Mouse (Mus musculus): ENCODE measurements around the gene Pcdh7. TPM values are rescaled to one million over a fixed set of nuclear protein-coding genes. Genes with fewer than 3 reads are reported as not detected.

Gene Pcdh7
- total and polyA plus RNA-seq, 2 experiments from 2014 or later: 22.4 to 169 TPM

- Histone ChIP-seq H3K9me3 (replicated peaks; ENCODE audit: control insufficient read depth, low read length) (no peaks in the 10 kb centered on the region), H3K9ac (replicated peaks; ENCODE audit: low read depth, low read length) (no peak overlapping the region), H3K27me3 (ENCODE audit: control insufficient read depth, insufficient read depth, low read length) (no peaks in the 10 kb centered on the region), H3K4me1 (ENCODE audit: control insufficient read depth, insufficient read depth) (no peaks in the 10 kb centered on the region), H3K36me3 (replicated peaks; ENCODE audit: control insufficient read depth, insufficient read depth, low read length) (no peaks in the 10 kb centered on the region; the same call in 1 of the 2 replicates), H3K4me3 (ENCODE audit: low read depth, low read length) (no peak overlapping the region), H3K4me2 (ENCODE audit: low read depth, low read length) (no peak overlapping the region), H3K27ac (ENCODE audit: low read depth) (no peak overlapping the region)
- 76% methylated on average over 3 of the region's 3 CpGs for WGBS
- ATAC-seq (ENCODE audit: insufficient read depth, low read depth): no peak
- TF ChIP-seq CTCF (IDR thresholded peaks at IDR 0.05; ENCODE audit: low read depth): no peak
- TF ChIP-seq EP300 (IDR thresholded peaks at IDR 0.05; ENCODE audit: low read depth): no peak
- DNase-seq (ENCODE audit: low spot score): no peak
Measured at GRCm38 (mm10) chr5:57940457-57940856, 222.7 kb downstream of the Pcdh7 start.

GRCm38 (mm10) chr5:57943176-57943575 is 225.4 kb downstream of the Pcdh7 start:
- Histone ChIP-seq H3K4me2 (ENCODE audit: low read depth, low read length) (no peak overlapping the region), H3K9ac (replicated peaks; ENCODE audit: low read depth, low read length) (no peak overlapping the region), H3K36me3 (replicated peaks; ENCODE audit: control insufficient read depth, insufficient read depth, low read length) (no peaks in the 10 kb centered on the region; the same call in 1 of the 2 replicates), H3K27me3 (ENCODE audit: control insufficient read depth, insufficient read depth, low read length) (no peaks in the 10 kb centered on the region), H3K27ac (ENCODE audit: low read depth) (no peak overlapping the region), H3K4me3 (ENCODE audit: low read depth, low read length) (no peak overlapping the region), H3K4me1 (ENCODE audit: control insufficient read depth, insufficient read depth) (no peaks in the 10 kb centered on the region), H3K9me3 (replicated peaks; ENCODE audit: control insufficient read depth, low read length) (no peaks in the 10 kb centered on the region)
- no peak for DNase-seq (ENCODE audit: low spot score)
- ATAC-seq (ENCODE audit: insufficient read depth, low read depth): no peak
- TF ChIP-seq CTCF (IDR thresholded peaks at IDR 0.05; ENCODE audit: low read depth) (no peak), EP300 (IDR thresholded peaks at IDR 0.05; ENCODE audit: low read depth) (no peak)
- WGBS: 82% methylated on average over 2 of the region's 2 CpGs

- no peak overlapping the region for H3K4me3 ChIP-seq (ENCODE audit: low read depth, low read length)
- no peak for ATAC-seq (ENCODE audit: insufficient read depth, low read depth)
- no peaks in the 10 kb centered on the region for H3K9me3 ChIP-seq (replicated peaks; ENCODE audit: control insufficient read depth, low read length)
- H3K9ac ChIP-seq (replicated peaks; ENCODE audit: low read depth, low read length): no peak overlapping the region
- H3K27ac ChIP-seq (ENCODE audit: low read depth): peak overlapping the region; percentile 53; the same call in 1 of the 2 replicates
- 85% methylated on average over 2 of the region's 2 CpGs for WGBS
- TF ChIP-seq EP300 (IDR thresholded peaks at IDR 0.05; ENCODE audit: low read depth) (no peak), CTCF (IDR thresholded peaks at IDR 0.05; ENCODE audit: low read depth) (no peak)
- H3K27me3 ChIP-seq (ENCODE audit: control insufficient read depth, insufficient read depth, low read length): no peaks in the 10 kb centered on the region
- no peaks in the 10 kb centered on the region for H3K4me1 ChIP-seq (ENCODE audit: control insufficient read depth, insufficient read depth)
- no peaks in the 10 kb centered on the region; the same call in 1 of the 2 replicates for H3K36me3 ChIP-seq (replicated peaks; ENCODE audit: control insufficient read depth, insufficient read depth, low read length)
- DNase-seq (ENCODE audit: low spot score): no peak
- no peak overlapping the region for H3K4me2 ChIP-seq (ENCODE audit: low read depth, low read length)
Measured at GRCm38 (mm10) chr5:57943611-57944010, 225.8 kb downstream of the Pcdh7 start.

- ATAC-seq (ENCODE audit: insufficient read depth, low read depth): peak; percentile 96
Measured at GRCm38 (mm10) chr5:57945419-57945818, 227.7 kb downstream of the Pcdh7 start.

GRCm38 (mm10) chr5:57959317-57959716 is 241.6 kb downstream of the Pcdh7 start:
- Histone ChIP-seq H3K4me2 (ENCODE audit: low read depth, low read length) (no peak overlapping the region), H3K4me1 (ENCODE audit: control insufficient read depth, insufficient read depth) (peaks cover 5% of the 10 kb centered on the region; the same call in 1 of the 2 replicates), H3K27ac (ENCODE audit: low read depth) (no peak overlapping the region), H3K4me3 (ENCODE audit: low read depth, low read length) (no peak overlapping the region), H3K9ac (replicated peaks; ENCODE audit: low read depth, low read length) (no peak overlapping the region), H3K9me3 (replicated peaks; ENCODE audit: control insufficient read depth, low read length) (no peaks in the 10 kb centered on the region), H3K36me3 (replicated peaks; ENCODE audit: control insufficient read depth, insufficient read depth, low read length) (no peaks in the 10 kb centered on the region), H3K27me3 (ENCODE audit: control insufficient read depth, insufficient read depth, low read length) (no peaks in the 10 kb centered on the region)
- TF ChIP-seq CTCF (IDR thresholded peaks at IDR 0.05; ENCODE audit: low read depth): no peak
- no peak for TF ChIP-seq EP300 (IDR thresholded peaks at IDR 0.05; ENCODE audit: low read depth)
- 25% methylated on average over 1 of the region's 1 CpGs for WGBS
- ATAC-seq (ENCODE audit: insufficient read depth, low read depth) (no peak), DNase-seq (ENCODE audit: low spot score) (no peak)

More at GRCm38 (mm10) chr5:57945419-57945818, 227.7 kb downstream of the Pcdh7 start:
- Histone ChIP-seq H3K4me1 (ENCODE audit: control insufficient read depth, insufficient read depth) (0 out of 2 replicates have a peak, but pooled peaks cover 4% of the 10 kb centered on the region), H3K9me3 (replicated peaks; ENCODE audit: control insufficient read depth, low read length) (no peaks in the 10 kb centered on the region), H3K9ac (replicated peaks; ENCODE audit: low read depth, low read length) (no peak overlapping the region), H3K4me3 (ENCODE audit: low read depth, low read length) (no peak overlapping the region), H3K4me2 (ENCODE audit: low read depth, low read length) (peak overlapping the region; percentile 26; the same call in 1 of the 2 replicates), H3K27ac (ENCODE audit: low read depth) (peak overlapping the region; percentile 78), H3K36me3 (replicated peaks; ENCODE audit: control insufficient read depth, insufficient read depth, low read length) (no peaks in the 10 kb centered on the region; the same call in 1 of the 2 replicates), H3K27me3 (ENCODE audit: control insufficient read depth, insufficient read depth, low read length) (no peaks in the 10 kb centered on the region)
- DNase-seq (ENCODE audit: low spot score): peak; percentile 92
- TF ChIP-seq CTCF (IDR thresholded peaks at IDR 0.05; ENCODE audit: low read depth): no peak
- peak; percentile 84 for TF ChIP-seq EP300 (IDR thresholded peaks at IDR 0.05; ENCODE audit: low read depth)
- 28% methylated on average over 3 of the region's 3 CpGs for WGBS

GRCm38 (mm10) chr5:57963792-57964191 is 246.0 kb downstream of the Pcdh7 start:
- Histone ChIP-seq H3K4me1 (ENCODE audit: control insufficient read depth, insufficient read depth) (no peaks in the 10 kb centered on the region), H3K36me3 (replicated peaks; ENCODE audit: control insufficient read depth, insufficient read depth, low read length) (no peaks in the 10 kb centered on the region), H3K4me2 (ENCODE audit: low read depth, low read length) (no peak overlapping the region), H3K4me3 (ENCODE audit: low read depth, low read length) (no peak overlapping the region), H3K27me3 (ENCODE audit: control insufficient read depth, insufficient read depth, low read length) (no peaks in the 10 kb centered on the region), H3K9me3 (replicated peaks; ENCODE audit: control insufficient read depth, low read length) (no peaks in the 10 kb centered on the region), H3K27ac (ENCODE audit: low read depth) (no peak overlapping the region), H3K9ac (replicated peaks; ENCODE audit: low read depth, low read length) (no peak overlapping the region)
- TF ChIP-seq EP300 (IDR thresholded peaks at IDR 0.05; ENCODE audit: low read depth) (no peak), CTCF (IDR thresholded peaks at IDR 0.05; ENCODE audit: low read depth) (no peak)
- DNase-seq (ENCODE audit: low spot score) (no peak), ATAC-seq (ENCODE audit: insufficient read depth, low read depth) (no peak)
- 80% methylated on average over 4 of the region's 4 CpGs for WGBS

All from heart, postnatal 0 days (tissue).